Mouse (Mus musculus): ENCODE measurements at regions not wholly inside any gene's neighbourhood (a gene's known extent, or its start where the extent isn't known, plus 50 kb on each side); places are given as distances from the start of the nearest gene placed in this dataset.

- Histone ChIP-seq H3K4me2 (ENCODE audit: low read length) (no peak overlapping the region), H3K4me3 (ENCODE audit: low read depth, low read length) (no peak overlapping the region), H3K4me1 (ENCODE audit: control insufficient read depth, insufficient read depth, low read length) (no peaks in the 10 kb centered on the region), H3K36me3 (ENCODE audit: control insufficient read depth, insufficient read depth, low read length) (no peaks in the 10 kb centered on the region), H3K27me3 (ENCODE audit: control insufficient read depth, insufficient read depth, low read depth, low read length) (no peaks in the 10 kb centered on the region), H3K27ac (ENCODE audit: low read length) (no peak overlapping the region), H3K9ac (ENCODE audit: low read depth, low read length) (no peak overlapping the region), H3K9me3 (replicated peaks; ENCODE audit: control insufficient read depth, low read length, poor library complexity, severe bottlenecking) (no peaks in the 10 kb centered on the region)
- ATAC-seq: no peak
- WGBS: 82% methylated on average over 3 of the region's 3 CpGs
Observed at GRCm38 (mm10) chr7:113095092-113095491, 112.2 kb upstream of the Arntl start.

- no peak overlapping the region for H3K4me3 ChIP-seq (ENCODE audit: low read depth, low read length)
- no peak overlapping the region for H3K4me2 ChIP-seq (ENCODE audit: low read length)
- no peak for ATAC-seq
- H3K27ac ChIP-seq (ENCODE audit: low read length): no peak overlapping the region
- no peak overlapping the region for H3K9ac ChIP-seq (ENCODE audit: low read depth, low read length)
- WGBS: 94% methylated on average over 7 of the region's 7 CpGs
- H3K27me3 ChIP-seq (ENCODE audit: control insufficient read depth, insufficient read depth, low read depth, low read length): no peaks in the 10 kb centered on the region
- H3K36me3 ChIP-seq (ENCODE audit: control insufficient read depth, insufficient read depth, low read length): no peaks in the 10 kb centered on the region
- no peaks in the 10 kb centered on the region for H3K9me3 ChIP-seq (replicated peaks; ENCODE audit: control insufficient read depth, low read length, poor library complexity, severe bottlenecking)
- H3K4me1 ChIP-seq (ENCODE audit: control insufficient read depth, insufficient read depth, low read length): peaks cover 2% of the 10 kb centered on the region; the same call in 1 of the 2 replicates
Observed at GRCm38 (mm10) chr7:113104265-113104664, 103.0 kb upstream of the Arntl start.

GRCm38 (mm10) chr7:113105359-113105758, 101.9 kb upstream of the Arntl start:
- Histone ChIP-seq H3K9me3 (replicated peaks; ENCODE audit: control insufficient read depth, low read length, poor library complexity, severe bottlenecking) (no peaks in the 10 kb centered on the region), H3K4me1 (ENCODE audit: control insufficient read depth, insufficient read depth, low read length) (peaks cover 2% of the 10 kb centered on the region; the same call in 1 of the 2 replicates)
- no peak for ATAC-seq

GRCm38 (mm10) chr7:113106731-113107130, 100.5 kb upstream of the Arntl start:
- H3K36me3 ChIP-seq (ENCODE audit: control insufficient read depth, insufficient read depth, low read length): no peaks in the 10 kb centered on the region
- ATAC-seq: no peak
- peaks cover 2% of the 10 kb centered on the region; the same call in 1 of the 2 replicates for H3K4me1 ChIP-seq (ENCODE audit: control insufficient read depth, insufficient read depth, low read length)
- no peak overlapping the region for H3K4me3 ChIP-seq (ENCODE audit: low read depth, low read length)
- 79% methylated on average over 7 of the region's 7 CpGs for WGBS
- H3K9ac ChIP-seq (ENCODE audit: low read depth, low read length): no peak overlapping the region
- H3K27ac ChIP-seq (ENCODE audit: low read length): no peak overlapping the region
- no peaks in the 10 kb centered on the region for H3K9me3 ChIP-seq (replicated peaks; ENCODE audit: control insufficient read depth, low read length, poor library complexity, severe bottlenecking)
- no peak overlapping the region for H3K4me2 ChIP-seq (ENCODE audit: low read length)
- no peaks in the 10 kb centered on the region for H3K27me3 ChIP-seq (ENCODE audit: control insufficient read depth, insufficient read depth, low read depth, low read length)

More at GRCm38 (mm10) chr7:113105359-113105758, 101.9 kb upstream of the Arntl start:
- no peak overlapping the region for H3K4me3 ChIP-seq (ENCODE audit: low read depth, low read length)
- H3K4me2 ChIP-seq (ENCODE audit: low read length): no peak overlapping the region
- H3K36me3 ChIP-seq (ENCODE audit: control insufficient read depth, insufficient read depth, low read length): no peaks in the 10 kb centered on the region
- H3K27ac ChIP-seq (ENCODE audit: low read length): no peak overlapping the region
- H3K9ac ChIP-seq (ENCODE audit: low read depth, low read length): no peak overlapping the region
- no peaks in the 10 kb centered on the region for H3K27me3 ChIP-seq (ENCODE audit: control insufficient read depth, insufficient read depth, low read depth, low read length)
- WGBS: 60% methylated on average over 1 of the region's 1 CpGs

- Histone ChIP-seq H3K4me3 (ENCODE audit: low read depth, low read length) (no peak overlapping the region), H3K9ac (ENCODE audit: low read depth, low read length) (no peak overlapping the region), H3K36me3 (ENCODE audit: control insufficient read depth, insufficient read depth, low read length) (no peaks in the 10 kb centered on the region), H3K4me2 (ENCODE audit: low read length) (no peak overlapping the region), H3K27ac (ENCODE audit: low read length) (no peak overlapping the region), H3K4me1 (ENCODE audit: control insufficient read depth, insufficient read depth, low read length) (peaks cover 2% of the 10 kb centered on the region; the same call in 1 of the 2 replicates), H3K9me3 (replicated peaks; ENCODE audit: control insufficient read depth, low read length, poor library complexity, severe bottlenecking) (no peaks in the 10 kb centered on the region), H3K27me3 (ENCODE audit: control insufficient read depth, insufficient read depth, low read depth, low read length) (no peaks in the 10 kb centered on the region)
- 84% methylated on average over 5 of the region's 5 CpGs for WGBS
- ATAC-seq: no peak
Observed at GRCm38 (mm10) chr7:113107965-113108364, 99.3 kb upstream of the Arntl start.

- Histone ChIP-seq H3K4me3 (ENCODE audit: low read depth, low read length) (no peak overlapping the region), H3K4me2 (ENCODE audit: low read length) (no peak overlapping the region), H3K9me3 (replicated peaks; ENCODE audit: control insufficient read depth, low read length, poor library complexity, severe bottlenecking) (no peaks in the 10 kb centered on the region), H3K27me3 (ENCODE audit: control insufficient read depth, insufficient read depth, low read depth, low read length) (no peaks in the 10 kb centered on the region), H3K4me1 (ENCODE audit: control insufficient read depth, insufficient read depth, low read length) (peaks cover 2% of the 10 kb centered on the region; the same call in 1 of the 2 replicates), H3K27ac (ENCODE audit: low read length) (no peak overlapping the region), H3K36me3 (ENCODE audit: control insufficient read depth, insufficient read depth, low read length) (no peaks in the 10 kb centered on the region), H3K9ac (ENCODE audit: low read depth, low read length) (no peak overlapping the region)
- no peak for ATAC-seq
- WGBS: 87% methylated on average over 7 of the region's 7 CpGs
Observed at GRCm38 (mm10) chr7:113108442-113109000, 98.7 kb upstream of the Arntl start.

GRCm38 (mm10) chr7:113109481-113109880, 97.8 kb upstream of the Arntl start:
- no peaks in the 10 kb centered on the region for H3K36me3 ChIP-seq (ENCODE audit: control insufficient read depth, insufficient read depth, low read length)
- H3K4me2 ChIP-seq (ENCODE audit: low read length): no peak overlapping the region
- ATAC-seq: no peak
- no peak overlapping the region for H3K9ac ChIP-seq (ENCODE audit: low read depth, low read length)
- no peaks in the 10 kb centered on the region for H3K27me3 ChIP-seq (ENCODE audit: control insufficient read depth, insufficient read depth, low read depth, low read length)
- H3K9me3 ChIP-seq (replicated peaks; ENCODE audit: control insufficient read depth, low read length, poor library complexity, severe bottlenecking): no peaks in the 10 kb centered on the region
- peaks cover 2% of the 10 kb centered on the region; the same call in 1 of the 2 replicates for H3K4me1 ChIP-seq (ENCODE audit: control insufficient read depth, insufficient read depth, low read length)
- H3K4me3 ChIP-seq (ENCODE audit: low read depth, low read length): no peak overlapping the region
- no peak overlapping the region for H3K27ac ChIP-seq (ENCODE audit: low read length)

- H3K27me3 ChIP-seq (ENCODE audit: control insufficient read depth, insufficient read depth, low read depth, low read length): no peaks in the 10 kb centered on the region
- no peak overlapping the region for H3K4me3 ChIP-seq (ENCODE audit: low read depth, low read length)
- no peak for ATAC-seq
- no peaks in the 10 kb centered on the region for H3K9me3 ChIP-seq (replicated peaks; ENCODE audit: control insufficient read depth, low read length, poor library complexity, severe bottlenecking)
- H3K9ac ChIP-seq (ENCODE audit: low read depth, low read length): no peak overlapping the region
- no peak overlapping the region for H3K4me2 ChIP-seq (ENCODE audit: low read length)
- no peaks in the 10 kb centered on the region for H3K36me3 ChIP-seq (ENCODE audit: control insufficient read depth, insufficient read depth, low read length)
- peaks cover 2% of the 10 kb centered on the region; the same call in 1 of the 2 replicates for H3K4me1 ChIP-seq (ENCODE audit: control insufficient read depth, insufficient read depth, low read length)
- 79% methylated on average over 7 of the region's 7 CpGs for WGBS
- H3K27ac ChIP-seq (ENCODE audit: low read length): no peak overlapping the region
Observed at GRCm38 (mm10) chr7:113110867-113111508, 96.3 kb upstream of the Arntl start.

- WGBS: 73% methylated on average over 10 of the region's 10 CpGs
- Histone ChIP-seq H3K9ac (ENCODE audit: low read depth, low read length) (no peak overlapping the region), H3K36me3 (ENCODE audit: control insufficient read depth, insufficient read depth, low read length) (no peaks in the 10 kb centered on the region), H3K4me2 (ENCODE audit: low read length) (no peak overlapping the region), H3K9me3 (replicated peaks; ENCODE audit: control insufficient read depth, low read length, poor library complexity, severe bottlenecking) (no peaks in the 10 kb centered on the region; the same call in 1 of the 2 replicates), H3K4me3 (ENCODE audit: low read depth, low read length) (no peak overlapping the region), H3K27ac (ENCODE audit: low read length) (no peak overlapping the region), H3K4me1 (ENCODE audit: control insufficient read depth, insufficient read depth, low read length) (no peaks in the 10 kb centered on the region), H3K27me3 (ENCODE audit: control insufficient read depth, insufficient read depth, low read depth, low read length) (no peaks in the 10 kb centered on the region)
- ATAC-seq: no peak
Observed at GRCm38 (mm10) chr7:113113266-113113893, 93.9 kb upstream of the Arntl start.

All from midbrain, embryonic 16.5 days (tissue).